Mouse (Mus musculus) embryonic stem cell, embryonic (primary cell): ENCODE data around the gene Pou5f1.

Experiments used
- CTCF ChIA-PET, 4 experiments: fragments of 300-600 bp in 2 of 4; fragments of 350-600 bp in 2 of 4; sonication (Branson Sonifier 250); formaldehyde crosslinking; loops; one replicate each; lab custom pipeline; 2022; ENCODE audit warnings: inconsistent platforms in 2 of 4; lab: Charles Lee
- POLR2A ChIA-PET, 4 experiments: fragments of 300-600 bp in 2 of 4; fragments of 350-600 bp in 2 of 4; sonication (Branson Sonifier 250); formaldehyde crosslinking; loops; one replicate each; lab custom pipeline; 2022; ENCODE audit warnings: antibody characterized with exemption in 4 of 4, inconsistent platforms in 1 of 4; lab: Charles Lee

Gene Pou5f1

GRCm38 (mm10) chr17:35504628-35505481 lies 963 bp upstream of the Pou5f1 start:
- ChIA-PET POLR2A (interaction anchor here (0.5 to 24.5 kb wide), 39 partner anchors 4 to 1549 kb away, joined by 3 to 630 read pairs (median 5); partner anchors contain the start of genes Cchcr1 (in 2 of the 4), Ier3 (in 2 of the 4), Tcf19 (in 2 of the 4) and Pou5f1 (in 1 of the 4)), CTCF (interaction anchor here in 3 of 4 experiments (0.6 to 6.3 kb wide), 18 partner anchors 8 to 483 kb away, joined by 3 to 52 read pairs (median 4); partner anchors contain the start of genes Cchcr1 (in 1 of the 3) and Tcf19 (in 1 of the 3))

- ChIA-PET POLR2A (interaction anchor here in 3 of 4 experiments (0.7 to 24.5 kb wide), 13 partner anchors 2 to 37 kb away, joined by 3 to 630 read pairs (median 4); partner anchors contain the start of genes Cchcr1 (in 2 of the 3), Tcf19 (in 2 of the 3) and Pou5f1 (in 1 of the 3)), CTCF (interaction anchor here in 2 of 4 experiments (0.5 to 3.7 kb wide), 8 partner anchors 9 to 87 kb away, joined by 3 to 46 read pairs (median 4); partner anchors contain the start of genes Psors1c2 (in 1 of the 2) and Tcf19 (in 1 of the 2))
Observed at GRCm38 (mm10) chr17:35506881-35507280, 1.1 kb downstream of the Pou5f1 start.

DNA sequence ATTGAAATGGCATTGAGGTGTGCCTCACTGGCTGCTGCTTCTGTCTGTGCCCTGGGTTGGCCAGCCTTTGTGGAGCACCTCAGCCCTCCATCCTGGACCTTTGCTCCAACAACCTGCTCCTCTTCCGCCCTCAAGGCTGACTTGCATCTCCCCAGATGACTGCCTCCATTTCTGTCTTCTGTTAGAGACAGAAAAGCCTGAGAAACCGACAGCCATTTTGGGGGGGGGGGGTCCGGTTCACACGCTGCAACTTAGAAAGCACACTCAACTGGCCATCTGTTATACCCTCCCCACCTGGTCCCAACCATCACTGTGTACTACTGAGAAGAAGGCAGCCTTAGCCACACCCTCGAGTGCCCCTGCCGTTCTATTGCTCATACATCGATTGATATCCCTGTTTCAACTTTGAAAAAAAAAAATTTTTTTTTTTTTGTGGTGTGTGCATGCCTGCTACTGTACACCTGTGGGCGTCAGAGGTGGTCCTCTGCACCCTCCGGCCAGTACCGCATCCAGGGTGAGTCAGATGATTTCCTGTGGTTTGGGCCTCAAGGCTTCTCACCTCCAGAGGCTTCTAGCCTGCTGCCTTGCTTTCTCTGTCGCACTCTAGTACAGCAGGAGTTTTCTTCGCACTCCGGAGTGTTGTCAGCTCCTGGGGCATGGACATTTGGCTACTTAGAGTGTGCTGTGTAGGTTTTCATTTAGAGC lies 1.9 kb downstream of the Pou5f1 start:
- CTCF ChIA-PET: interaction anchor here in 3 of 4 experiments (0.5 to 7.9 kb wide), 13 partner anchors 10 to 341 kb away, joined by 3 to 46 read pairs (median 3); no protein-coding TSS in a partner anchor

DNA sequence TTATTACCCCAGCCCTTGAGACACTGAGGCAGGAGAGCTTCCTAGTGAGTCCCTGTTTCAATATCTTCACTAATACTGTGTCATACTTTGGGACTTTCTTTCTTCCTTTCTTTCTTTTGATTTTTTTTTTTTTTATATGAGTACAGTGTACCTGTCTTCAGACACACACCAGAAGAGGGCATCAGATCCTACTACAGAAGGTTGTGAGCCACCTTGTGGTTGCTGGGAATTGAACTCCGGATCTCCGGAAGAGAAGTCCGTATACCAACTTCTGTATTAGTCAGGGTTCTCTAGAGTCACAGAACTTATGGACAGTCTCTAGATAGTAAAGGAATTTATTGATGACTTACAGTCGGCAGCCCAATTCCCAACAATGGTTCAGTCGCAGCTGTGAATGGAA lies 2.5 kb downstream of the Pou5f1 start:
- POLR2A ChIA-PET: interaction anchor here (0.6 to 20.8 kb wide), 12 partner anchors 8 to 1389 kb away, joined by 3 to 630 read pairs (median 6); partner anchors contain the start of gene Pou5f1 (in 1 of the 4)
- CTCF ChIA-PET: interaction anchor here (0.7 to 7.9 kb wide), 18 partner anchors 9 to 342 kb away, joined by 3 to 46 read pairs (median 4); no protein-coding TSS in a partner anchor

More for the DNA sequence above, 1.9 kb downstream of the Pou5f1 start:
- POLR2A ChIA-PET: interaction anchor here in 3 of 4 experiments (0.6 to 20.8 kb wide), 12 partner anchors 9 to 1389 kb away, joined by 3 to 630 read pairs (median 8); partner anchors contain the start of gene Pou5f1 (in 1 of the 3)

DNA sequence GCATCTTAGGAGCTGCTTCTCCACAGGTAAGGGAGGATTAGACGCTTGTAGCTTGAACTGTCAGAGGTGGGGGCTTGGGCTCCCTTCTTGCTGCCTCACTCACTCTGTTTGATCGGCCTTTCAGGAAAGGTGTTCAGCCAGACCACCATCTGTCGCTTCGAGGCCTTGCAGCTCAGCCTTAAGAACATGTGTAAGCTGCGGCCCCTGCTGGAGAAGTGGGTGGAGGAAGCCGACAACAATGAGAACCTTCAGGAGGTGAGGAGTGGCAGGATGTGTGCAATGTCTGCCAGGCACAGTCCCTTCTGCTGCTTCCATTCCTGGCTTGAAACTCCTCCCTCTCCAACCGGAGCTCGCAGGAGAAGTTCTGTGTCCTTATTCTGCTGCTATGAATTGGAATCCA lies 3.5 kb downstream of the Pou5f1 start:
- ChIA-PET POLR2A (interaction anchor here (0.6 to 20.8 kb wide), 20 partner anchors 9 to 324 kb away, joined by 3 to 630 read pairs (median 4); partner anchors contain the start of genes Pou5f1 (in 1 of the 4) and Psors1c2 (in 1 of the 4)), CTCF (interaction anchor here (0.5 to 7.9 kb wide), 35 partner anchors 9 to 406 kb away, joined by 3 to 46 read pairs (median 5); no protein-coding TSS in a partner anchor)

DNA sequence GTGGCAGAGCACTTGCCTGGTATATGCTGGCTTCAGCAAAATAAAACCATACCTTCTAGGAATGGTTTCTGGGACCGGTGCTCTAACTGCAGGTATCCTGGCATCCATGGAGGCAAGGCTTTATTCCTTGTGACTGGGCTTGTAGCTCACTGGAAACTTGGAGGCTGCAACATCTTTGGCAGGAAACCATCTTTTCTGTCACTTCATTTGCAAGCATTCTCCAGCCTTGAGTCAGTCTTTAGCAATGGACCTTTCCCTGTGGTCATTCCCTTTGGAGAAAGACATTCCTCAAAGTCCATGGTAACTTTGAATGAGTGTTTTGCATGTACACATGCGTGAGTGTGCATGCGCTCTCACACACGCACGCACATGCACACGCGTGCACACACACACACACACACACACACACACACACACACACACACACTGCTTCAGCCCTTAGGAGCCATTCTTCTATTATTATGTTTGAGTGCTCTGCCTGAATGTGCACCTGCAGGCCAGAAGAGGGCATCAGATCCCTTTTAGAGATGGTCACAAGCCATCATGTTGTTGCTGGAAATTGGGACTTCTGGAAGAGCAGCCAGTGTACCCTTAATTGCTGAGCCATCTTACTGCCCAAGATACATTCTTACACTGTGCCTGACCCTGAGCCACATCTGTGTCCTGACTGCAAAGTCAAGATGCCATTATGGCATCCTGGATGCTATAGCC lies 7.3 kb downstream of the Pou5f1 start:
- ChIA-PET CTCF (interaction anchor here (0.6 to 7.9 kb wide), 32 partner anchors 9 to 548 kb away, joined by 3 to 52 read pairs (median 6); partner anchors contain the start of gene Cdsn (in 1 of the 4)), POLR2A (interaction anchor here (0.6 to 20.8 kb wide), 22 partner anchors 8 to 1508 kb away, joined by 3 to 630 read pairs (median 5); partner anchors contain the start of genes Pou5f1 (in 2 of the 4) and Psors1c2 (in 1 of the 4))

DNA sequence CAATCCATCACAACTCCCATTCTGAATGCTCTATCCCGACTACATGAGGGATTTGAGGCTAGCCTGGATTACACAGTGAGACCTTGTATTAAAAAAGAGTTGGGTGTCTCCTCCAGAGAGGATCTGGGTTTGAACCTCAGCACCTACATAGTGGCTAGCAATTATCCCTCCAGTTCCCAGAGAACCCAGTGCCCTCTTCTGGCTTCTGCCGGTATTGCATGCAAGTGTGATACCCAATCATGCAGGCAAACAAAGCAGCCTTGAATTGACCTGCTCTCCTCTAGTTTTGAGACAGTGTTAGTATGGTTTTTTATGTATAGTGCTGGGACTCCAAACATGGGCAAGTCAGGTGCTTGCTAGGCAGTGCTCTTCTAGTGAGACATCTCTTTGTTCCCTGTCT lies 8.1 kb downstream of the Pou5f1 start:
- ChIA-PET CTCF (interaction anchor here (0.6 to 7.9 kb wide), 38 partner anchors 10 to 408 kb away, joined by 3 to 52 read pairs (median 5); partner anchors contain the start of genes Cdsn (in 1 of the 4) and Psors1c2 (in 1 of the 4)), POLR2A (interaction anchor here (0.6 to 20.8 kb wide), 33 partner anchors 9 to 348 kb away, joined by 3 to 630 read pairs (median 5); partner anchors contain the start of genes Pou5f1 (in 2 of the 4) and Psors1c2 (in 2 of the 4))

DNA sequence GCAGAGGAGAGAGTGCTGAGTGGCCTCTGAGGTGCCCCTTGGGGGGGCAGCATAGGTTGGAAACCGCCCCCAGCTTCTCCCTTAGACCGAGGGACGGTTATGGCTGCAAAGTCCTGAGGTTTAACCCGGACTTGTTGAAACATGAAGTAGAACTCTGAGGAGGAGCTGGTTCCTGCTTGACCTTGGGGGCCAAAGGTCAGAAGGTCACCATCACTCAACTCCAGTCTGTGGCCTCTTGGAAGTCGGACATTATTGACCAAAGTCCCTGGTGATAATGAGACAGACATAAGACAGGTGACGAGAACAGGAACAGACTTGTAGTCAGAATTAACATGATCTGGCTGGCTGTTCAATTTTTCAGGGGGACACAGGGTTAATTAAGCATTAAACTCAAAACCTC lies 8.9 kb downstream of the Pou5f1 start:
- ChIA-PET POLR2A (interaction anchor here (0.5 to 20.8 kb wide), 39 partner anchors 8 to 299 kb away, joined by 3 to 630 read pairs (median 5); partner anchors contain the start of genes Pou5f1 (in 2 of the 4) and Psors1c2 (in 2 of the 4)), CTCF (interaction anchor here (0.5 to 7.9 kb wide), 32 partner anchors 10 to 408 kb away, joined by 3 to 52 read pairs (median 5); partner anchors contain the start of gene Psors1c2 (in 1 of the 4))

- ChIA-PET CTCF (interaction anchor here in 3 of 4 experiments (0.5 to 3.6 kb wide), 14 partner anchors 9 to 257 kb away, joined by 3 to 15 read pairs (median 4); partner anchors contain the start of gene Pou5f1 (in 1 of the 3)), POLR2A (interaction anchor here (0.6 to 20.8 kb wide), 34 partner anchors 7 to 320 kb away, joined by 3 to 630 read pairs (median 6); partner anchors contain the start of genes Psors1c2 (in 3 of the 4), Pou5f1 (in 2 of the 4) and Ier3 (in 1 of the 4))
Observed at GRCm38 (mm10) chr17:35515911-35516640, 10.3 kb downstream of the Pou5f1 start.

DNA sequence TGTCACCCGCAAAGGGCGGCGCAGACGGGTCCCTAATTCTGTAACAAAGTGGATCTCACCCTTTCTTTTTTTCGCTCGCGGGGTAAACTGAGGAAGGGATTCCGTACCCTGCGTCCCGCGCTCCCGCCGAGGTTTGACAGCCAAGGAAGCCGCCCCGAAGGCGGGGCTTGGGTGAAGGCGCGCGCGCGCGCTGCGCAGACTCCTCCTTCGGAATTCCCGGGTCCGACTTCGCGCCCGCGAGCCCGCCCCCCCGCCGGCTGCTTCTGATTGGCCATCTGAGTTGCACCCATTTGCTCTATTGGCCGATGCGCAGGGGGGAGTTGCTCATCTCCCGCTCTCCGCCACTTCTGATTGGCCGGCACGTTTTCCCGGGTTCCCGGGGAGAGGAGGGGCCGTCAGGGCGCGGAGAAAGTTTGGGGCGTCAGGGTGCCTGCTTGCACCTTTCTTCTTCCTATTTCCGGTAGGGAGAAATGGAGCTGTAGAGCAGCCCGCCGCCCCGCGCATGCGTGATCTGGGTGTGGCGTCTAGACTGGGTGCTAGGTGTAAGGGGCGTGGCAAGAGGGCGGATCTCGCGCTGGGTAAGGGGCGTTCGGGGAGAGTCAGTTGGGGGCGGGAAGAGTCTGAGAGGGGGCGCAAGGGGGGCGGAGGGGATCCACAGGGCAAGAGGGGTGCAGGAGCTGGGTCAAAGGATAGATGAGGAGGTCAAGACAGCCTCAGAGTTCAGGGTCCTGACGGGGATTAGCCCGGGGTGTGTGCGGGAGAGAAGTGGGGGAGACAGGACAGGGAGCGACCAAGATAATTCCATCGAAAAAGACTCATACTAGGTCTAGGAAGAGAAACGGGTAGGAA lies 11.1 kb downstream of the Pou5f1 start, which contains the start of the genes Tcf19 and Cchcr1:
Tcf19 (minus strand) TSS at position 173 of the 849 bp plus-strand sequence.
Cchcr1 (plus strand) TSS at position 449 of the 849 bp plus-strand sequence.
- POLR2A ChIA-PET: interaction anchor here in 3 of 4 experiments (0.7 to 20.8 kb wide), 28 partner anchors 7 to 399 kb away, joined by 3 to 630 read pairs (median 6); partner anchors contain the start of genes Psors1c2 (in 3 of the 3), Pou5f1 (in 2 of the 3) and Ier3 (in 1 of the 3)
- CTCF ChIA-PET: interaction anchor here in 3 of 4 experiments (0.5 to 2.5 kb wide), 14 partner anchors 9 to 258 kb away, joined by 3 to 12 read pairs (median 4); partner anchors contain the start of gene Pou5f1 (in 1 of the 3)

DNA sequence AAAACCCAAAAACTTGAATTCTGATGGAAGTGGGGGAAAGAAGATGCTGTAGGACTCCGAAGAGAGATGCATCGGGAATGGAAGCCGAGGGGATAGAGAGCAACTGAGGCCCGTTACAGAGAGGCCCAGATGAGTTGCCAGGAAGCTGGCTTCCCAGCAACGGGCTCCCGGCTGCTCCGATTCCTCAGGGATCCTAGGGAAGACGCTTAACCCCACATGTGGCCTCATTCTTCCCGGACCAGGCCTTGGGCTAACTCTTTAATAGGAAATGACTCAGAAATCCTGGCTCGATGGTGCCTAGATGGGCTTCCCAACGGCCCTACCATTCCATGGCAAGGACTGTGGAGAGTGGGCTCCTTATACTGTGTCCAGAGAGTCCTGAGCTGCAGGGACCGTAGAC lies 11.7 kb downstream of the Pou5f1 start:
- ChIA-PET CTCF (interaction anchor here in 3 of 4 experiments (0.9 to 2.5 kb wide), 9 partner anchors 9 to 37 kb away, joined by 3 to 12 read pairs (median 4); partner anchors contain the start of gene Pou5f1 (in 1 of the 3)), POLR2A (interaction anchor here in 3 of 4 experiments (0.7 to 20.8 kb wide), 22 partner anchors 8 to 319 kb away, joined by 3 to 630 read pairs (median 6); partner anchors contain the start of genes Psors1c2 (in 3 of the 3), Pou5f1 (in 2 of the 3) and Ier3 (in 1 of the 3))

DNA sequence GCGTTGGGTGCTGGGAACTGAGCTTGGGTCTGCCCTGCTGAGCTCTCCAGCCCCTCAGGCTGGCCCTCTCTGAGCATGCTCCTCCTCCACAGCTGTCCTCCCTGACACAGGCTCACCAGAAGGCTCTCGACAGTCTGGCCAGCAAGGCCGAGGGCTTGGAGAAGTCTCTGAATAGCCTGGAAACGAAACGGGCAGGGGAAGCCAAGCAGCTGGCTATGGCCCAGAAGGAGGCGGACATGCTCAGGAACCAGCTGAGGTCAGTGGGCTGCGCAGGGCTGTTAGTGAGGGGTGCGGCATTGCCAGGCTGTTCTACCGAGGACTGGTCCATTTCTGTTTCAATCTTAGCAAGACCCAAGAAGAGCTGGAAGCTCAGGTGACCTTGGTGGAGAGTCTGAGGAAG lies 18.5 kb downstream of the Pou5f1 start:
- ChIA-PET POLR2A (interaction anchor here in 2 of 4 experiments (0.7 to 3.6 kb wide), 10 partner anchors 9 to 317 kb away, joined by 3 to 13 read pairs (median 5); partner anchors contain the start of genes Ddr1 (in 1 of the 2), Ier3 (in 1 of the 2), Mdc1 (in 1 of the 2) and Tcf19 (in 1 of the 2)), CTCF (interaction anchor here in 3 of 4 experiments (0.6 to 2.9 kb wide), 10 partner anchors 9 to 60 kb away, joined by 3 to 23 read pairs (median 4); partner anchors contain the start of gene Psors1c2 (in 1 of the 3))

DNA sequence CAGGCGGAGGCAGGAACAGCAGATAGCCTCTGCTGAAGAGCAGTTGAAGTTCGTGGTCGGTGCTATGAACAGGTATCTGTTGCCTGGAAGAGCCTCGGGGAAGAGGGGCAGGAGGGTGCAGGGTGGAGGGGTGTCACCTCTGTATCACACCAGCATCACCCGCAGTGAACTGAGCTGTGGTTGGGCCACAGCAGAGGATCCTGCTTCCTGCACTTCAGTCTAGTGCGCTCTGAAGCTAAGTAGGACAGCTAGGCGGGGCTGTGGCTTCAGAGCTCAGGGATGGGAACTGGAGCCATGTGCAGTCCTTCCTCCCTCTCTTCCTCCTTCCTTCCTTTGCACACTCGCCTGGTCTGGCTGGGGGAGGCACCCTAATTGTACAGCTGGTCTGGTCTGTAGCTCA lies 20.8 kb downstream of the Pou5f1 start:
- ChIA-PET CTCF (interaction anchor here (0.6 to 1.8 kb wide), 11 partner anchors 8 to 591 kb away, joined by 3 to 7 read pairs (median 4); no protein-coding TSS in a partner anchor), POLR2A (interaction anchor here in 2 of 4 experiments (0.6 to 2.4 kb wide), 11 partner anchors 8 to 132 kb away, joined by 3 to 13 read pairs (median 4); partner anchors contain the start of genes Cchcr1 (in 2 of the 2) and Tcf19 (in 1 of the 2))
